Mouse (Mus musculus) thymus, adult 2 months (tissue): Measurements from ENCODE around the gene Calm1.

ENCODE experiments used
- CTCF ChIP-seq: fragments of 200-500 bp; IDR thresholded peaks from 2 replicates; pipeline ENCODE4 v1.5.1; 2012; ENCODE audit warnings: mild to moderate bottlenecking, control low read depth, low read length, moderate library complexity, borderline replicate concordance; ENCODE audit not compliant: control insufficient read depth, poor library complexity, insufficient read depth; ENCODE audit errors: extremely low read depth
- POLR2A ChIP-seq: fragments of 200-500 bp; IDR thresholded peaks from 2 replicates; pipeline ENCODE4 v1.6.1; 2012; ENCODE audit warnings: mild to moderate bottlenecking, low read length, control low read depth, moderate library complexity; ENCODE audit not compliant: control insufficient read depth, poor library complexity, insufficient read depth; ENCODE audit errors: extremely low read depth

DNA sequence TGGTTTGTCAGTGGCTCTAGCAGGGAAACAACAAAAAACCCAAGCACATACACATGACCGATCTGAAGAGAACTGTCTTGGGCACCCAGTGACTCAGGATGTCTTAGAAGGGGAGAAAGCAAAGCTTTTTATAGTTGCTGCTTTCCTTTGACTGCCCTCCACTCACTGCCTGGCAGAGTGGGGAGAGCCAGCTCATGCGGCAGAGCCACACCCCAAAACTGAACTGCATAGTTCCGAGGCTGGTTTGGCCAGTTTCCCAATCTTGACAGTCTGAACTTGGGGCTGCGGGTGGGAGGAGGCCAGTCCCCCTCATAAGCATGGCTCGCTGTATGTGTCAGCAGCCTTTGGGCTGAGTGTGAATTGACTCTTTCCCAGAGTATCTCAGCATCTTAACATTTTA lies 11.7 kb downstream of the Calm1 start:
- TF ChIP-seq CTCF (no peak), POLR2A (no peak)
